Mouse (Mus musculus): ENCODE results near the gene Reep3. TPM values are rescaled to one million over a fixed set of nuclear protein-coding genes. Genes with fewer than 3 reads are reported as not detected.
A peak's percentile ranks its signal among the peaks of the same experiment; 100 is the strongest.

Gene Reep3
- polyA plus RNA-seq, 1 experiment from 2014 or later = 44.9 TPM

GRCm38 (mm10) chr10:67055867-67056856 lies 40.6 kb downstream of the Reep3 start:
- no peak for ATAC-seq (ENCODE audit: low FRiP score)
- H3K27ac ChIP-seq = peak overlapping the region; percentile 60
- no peaks in the 10 kb centered on the region for H3K36me3 ChIP-seq
- H3K4me1 ChIP-seq (replicated peaks) = peaks cover 39% of the 10 kb centered on the region
- 63% methylated on average over 17 of the region's 17 CpGs for WGBS
- H3K9me3 ChIP-seq = no peaks in the 10 kb centered on the region
- H3K4me2 ChIP-seq = no peak overlapping the region
- no peaks in the 10 kb centered on the region for H3K27me3 ChIP-seq
- H3K4me3 ChIP-seq = no peak overlapping the region
- H3K9ac ChIP-seq = no peak overlapping the region

DNA sequence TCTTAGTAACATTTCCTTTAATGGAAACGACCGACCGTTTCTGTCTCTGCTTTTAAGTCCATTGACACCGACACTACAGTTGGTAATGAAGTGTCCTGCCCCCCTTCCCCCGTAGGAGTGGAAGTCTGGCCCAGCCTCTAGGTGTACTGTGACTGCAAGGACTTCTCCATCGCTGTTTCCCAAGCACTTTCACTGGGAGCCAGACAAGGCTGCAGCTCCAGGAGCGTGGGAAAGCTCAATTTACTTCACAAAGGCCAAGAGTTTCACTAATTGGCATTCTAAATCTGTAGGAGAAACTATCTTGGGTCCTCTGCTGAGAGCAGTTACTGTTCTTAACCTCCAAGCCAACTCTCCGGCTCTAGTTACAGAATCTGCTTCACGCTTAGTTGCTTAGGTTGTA lies 43.3 kb downstream of the Reep3 start:
- no peaks in the 10 kb centered on the region for H3K27me3 ChIP-seq
- ATAC-seq (ENCODE audit: low FRiP score) = peak; percentile 74; the same call in 1 of the 2 replicates
- peak overlapping the region; percentile 26 for H3K27ac ChIP-seq
- H3K36me3 ChIP-seq = no peaks in the 10 kb centered on the region
- H3K9me3 ChIP-seq = no peaks in the 10 kb centered on the region
- H3K4me1 ChIP-seq (replicated peaks) = peaks cover 38% of the 10 kb centered on the region
- no peak overlapping the region for H3K4me2 ChIP-seq
- 21% methylated on average over 9 of the region's 9 CpGs for WGBS
- H3K9ac ChIP-seq = no peak overlapping the region
- no peak overlapping the region for H3K4me3 ChIP-seq

GRCm38 (mm10) chr10:67052429-67052828 lies 44.3 kb downstream of the Reep3 start:
- H3K27ac ChIP-seq = peak overlapping the region; percentile 48; the same call in 1 of the 2 replicates
- H3K9me3 ChIP-seq = no peaks in the 10 kb centered on the region
- H3K4me2 ChIP-seq = no peak overlapping the region
- WGBS = 86% methylated on average over 9 of the region's 9 CpGs
- peaks cover 42% of the 10 kb centered on the region for H3K4me1 ChIP-seq (replicated peaks)
- H3K9ac ChIP-seq = no peak overlapping the region
- no peak for ATAC-seq (ENCODE audit: low FRiP score)
- H3K27me3 ChIP-seq = no peaks in the 10 kb centered on the region
- no peaks in the 10 kb centered on the region for H3K36me3 ChIP-seq
- no peak overlapping the region for H3K4me3 ChIP-seq

- Histone ChIP-seq H3K36me3 (no peaks in the 10 kb centered on the region), H3K9me3 (no peaks in the 10 kb centered on the region), H3K4me2 (no peak overlapping the region), H3K9ac (no peak overlapping the region), H3K4me1 (replicated peaks) (peaks cover 43% of the 10 kb centered on the region), H3K4me3 (no peak overlapping the region), H3K27me3 (no peaks in the 10 kb centered on the region), H3K27ac (0 out of 2 replicates have a peak overlapping the region, but pooled peaks have one; percentile 30)
- 77% methylated on average over 5 of the region's 5 CpGs for WGBS
- ATAC-seq (ENCODE audit: low FRiP score) = no peak
Observed at GRCm38 (mm10) chr10:67051466-67051865, 45.3 kb downstream of the Reep3 start.

DNA sequence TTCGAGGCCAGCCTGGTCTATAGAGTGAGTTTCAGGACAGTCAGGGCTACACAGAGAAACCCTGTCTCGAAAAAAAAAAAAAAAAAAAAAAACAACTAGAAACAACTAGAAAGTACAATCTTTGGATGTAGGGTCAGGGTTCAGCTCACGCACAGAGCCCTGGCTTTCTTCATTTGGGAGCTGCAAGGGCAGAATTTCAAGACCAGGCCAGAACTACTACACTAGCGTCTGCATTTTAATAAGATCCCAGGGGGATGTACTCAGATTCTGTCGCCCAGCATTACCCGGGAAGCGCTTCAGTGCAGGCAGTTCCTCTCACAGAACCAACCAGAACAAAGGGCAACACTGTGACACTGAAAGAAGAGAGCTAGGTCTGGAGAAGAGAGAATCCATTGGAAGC lies 46.0 kb downstream of the Reep3 start:
- Histone ChIP-seq H3K27me3 (no peaks in the 10 kb centered on the region), H3K4me2 (no peak overlapping the region), H3K9ac (no peak overlapping the region), H3K9me3 (no peaks in the 10 kb centered on the region), H3K27ac (0 out of 2 replicates have a peak overlapping the region, but pooled peaks have one; percentile 30), H3K4me3 (no peak overlapping the region), H3K4me1 (replicated peaks) (peaks cover 39% of the 10 kb centered on the region), H3K36me3 (no peaks in the 10 kb centered on the region)
- WGBS = 51% methylated on average over 6 of the region's 7 CpGs
- ATAC-seq (ENCODE audit: low FRiP score) = no peak

GRCm38 (mm10) chr10:67049621-67050020 lies 47.1 kb downstream of the Reep3 start:
- Histone ChIP-seq H3K4me1 (replicated peaks) (peaks cover 49% of the 10 kb centered on the region), H3K27ac (no peak overlapping the region), H3K4me3 (no peak overlapping the region), H3K27me3 (no peaks in the 10 kb centered on the region), H3K9me3 (no peaks in the 10 kb centered on the region), H3K36me3 (no peaks in the 10 kb centered on the region), H3K9ac (no peak overlapping the region), H3K4me2 (no peak overlapping the region)
- 90% methylated on average over 7 of the region's 7 CpGs for WGBS
- no peak for ATAC-seq (ENCODE audit: low FRiP score)

DNA sequence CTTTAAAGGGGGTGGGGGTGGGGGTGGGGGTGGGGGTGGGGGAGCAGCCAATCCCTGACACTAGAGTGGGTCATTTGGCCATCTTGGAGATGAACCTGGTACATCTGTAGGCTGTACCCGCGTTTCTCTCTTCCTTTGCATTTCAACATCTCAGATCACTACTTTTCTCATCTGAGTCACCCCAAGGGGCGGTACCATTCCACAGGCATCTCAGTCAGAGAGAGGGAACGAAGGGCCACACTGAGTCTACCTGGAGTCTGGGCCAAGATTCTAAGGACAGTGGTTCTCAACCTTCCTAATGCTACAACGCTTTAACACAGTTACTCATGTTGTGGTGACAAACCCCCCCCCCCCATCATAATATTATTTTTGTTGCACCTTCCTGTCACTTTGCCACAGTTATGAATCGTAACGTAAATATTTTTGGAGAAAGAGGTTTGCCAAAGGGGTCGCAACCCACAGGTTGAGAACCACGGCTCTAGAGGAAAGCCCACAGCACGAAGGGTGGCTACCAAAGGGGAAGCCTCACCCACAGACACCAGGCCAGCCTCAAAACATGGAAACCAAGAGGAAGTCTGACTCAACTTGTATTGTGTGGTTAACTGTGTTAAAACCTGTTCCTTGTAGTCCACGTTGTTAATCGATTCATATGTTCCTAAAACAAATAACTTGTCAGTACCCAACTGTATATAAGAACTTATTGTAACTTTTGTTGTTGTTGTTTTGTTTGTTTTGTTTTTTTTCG lies 47.7 kb downstream of the Reep3 start:
- no peak for ATAC-seq (ENCODE audit: low FRiP score)
- no peak overlapping the region for H3K27ac ChIP-seq
- no peaks in the 10 kb centered on the region for H3K9me3 ChIP-seq
- H3K36me3 ChIP-seq = no peaks in the 10 kb centered on the region
- 93% methylated on average over 13 of the region's 13 CpGs for WGBS
- H3K9ac ChIP-seq = no peak overlapping the region
- H3K4me3 ChIP-seq = no peak overlapping the region
- H3K27me3 ChIP-seq = no peaks in the 10 kb centered on the region
- H3K4me2 ChIP-seq = no peak overlapping the region
- peaks cover 53% of the 10 kb centered on the region for H3K4me1 ChIP-seq (replicated peaks)

DNA sequence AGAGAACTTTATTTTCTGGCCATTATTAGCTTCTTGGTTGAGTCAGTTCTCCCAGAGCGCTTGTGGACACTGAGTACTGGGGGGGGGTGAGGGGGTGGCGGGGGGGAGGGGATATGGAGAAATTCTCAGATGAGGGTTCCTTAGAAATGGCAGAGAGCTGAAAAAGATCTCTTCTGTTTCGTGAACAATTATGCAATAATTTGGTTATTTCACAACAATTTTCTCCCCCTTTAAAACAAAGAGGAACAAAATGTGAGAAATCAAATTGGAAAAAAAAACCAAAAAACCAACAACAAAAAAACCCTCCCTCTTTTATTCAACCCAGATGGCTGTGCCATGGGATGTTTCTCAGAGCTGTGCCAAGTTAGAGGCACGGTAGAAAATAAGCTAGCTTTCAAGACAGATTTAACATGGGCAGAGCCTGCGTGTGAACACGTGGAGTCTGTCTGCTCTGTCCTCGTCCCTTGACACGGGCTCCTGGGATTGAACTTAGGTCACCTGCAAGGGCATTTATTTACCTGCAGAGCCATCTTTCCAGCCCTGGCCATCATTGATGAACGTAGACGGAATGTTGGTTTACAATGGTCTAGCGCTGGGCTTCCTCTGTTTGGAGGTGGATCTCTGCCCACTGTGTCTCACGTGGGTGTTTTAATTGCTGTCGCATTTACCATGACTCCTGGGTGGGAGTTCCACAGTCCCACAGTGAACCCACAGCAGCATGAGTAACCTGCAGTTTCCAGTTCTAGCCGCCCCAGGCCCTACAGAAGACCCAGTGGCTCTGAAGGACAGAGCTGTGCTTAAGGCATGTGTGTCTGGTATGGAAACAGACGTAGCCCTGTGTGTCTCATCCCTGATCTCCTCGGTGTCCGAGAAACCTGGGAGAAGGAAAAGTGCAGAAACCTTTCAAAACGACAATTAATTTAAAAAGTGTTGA lies 48.8 kb downstream of the Reep3 start:
- no peak overlapping the region; the same call in 1 of the 2 replicates for H3K9ac ChIP-seq
- no peak for ATAC-seq (ENCODE audit: low FRiP score)
- no peak overlapping the region for H3K4me3 ChIP-seq
- H3K4me1 ChIP-seq (replicated peaks) = peaks cover 55% of the 10 kb centered on the region
- H3K27ac ChIP-seq = peak overlapping the region; percentile 32; the same call in 1 of the 2 replicates
- H3K27me3 ChIP-seq = no peaks in the 10 kb centered on the region
- no peaks in the 10 kb centered on the region for H3K9me3 ChIP-seq
- no peak overlapping the region for H3K4me2 ChIP-seq
- WGBS = 82% methylated on average over 18 of the region's 18 CpGs
- no peaks in the 10 kb centered on the region for H3K36me3 ChIP-seq

DNA sequence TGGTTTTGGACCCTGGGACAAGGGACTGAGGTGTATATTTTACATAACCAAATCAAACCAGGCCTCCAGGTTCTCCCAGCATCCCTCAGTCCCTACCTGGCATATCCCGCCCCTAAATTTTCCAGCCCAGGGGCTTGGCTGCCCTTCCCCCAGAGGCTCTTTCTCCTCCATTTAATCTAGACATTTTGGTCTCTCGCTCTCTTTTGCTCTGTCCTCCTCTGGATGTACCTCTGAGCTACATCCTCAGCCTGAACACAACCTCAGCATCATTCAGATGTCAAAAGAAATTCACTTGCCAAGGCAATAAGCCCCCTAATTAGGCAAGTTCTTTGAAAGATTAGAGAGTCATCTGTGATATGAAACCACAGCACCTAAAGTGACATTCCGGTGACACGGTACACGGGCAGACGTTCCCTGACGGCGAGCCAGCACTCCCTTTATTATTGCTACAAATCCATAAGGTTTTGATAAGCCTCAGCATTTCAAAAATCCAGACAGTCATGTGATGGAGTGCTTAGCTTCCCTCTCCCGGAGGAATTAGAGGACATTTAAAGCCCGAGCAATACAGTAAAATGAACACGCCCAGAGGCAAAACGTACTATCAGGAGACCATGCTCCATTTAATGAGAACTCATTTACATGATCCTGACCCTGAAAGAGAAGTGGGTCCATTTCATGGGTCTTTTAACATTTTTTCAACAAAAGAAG lies 51.4 kb downstream of the Reep3 start:
- H3K9me3 ChIP-seq = no peaks in the 10 kb centered on the region
- 44% methylated on average over 12 of the region's 12 CpGs for WGBS
- H3K9ac ChIP-seq = no peak overlapping the region
- 0 out of 2 replicates have a peak, but pooled peaks have one; percentile 21 for ATAC-seq (ENCODE audit: low FRiP score)
- no peaks in the 10 kb centered on the region for H3K36me3 ChIP-seq
- H3K4me1 ChIP-seq (replicated peaks) = peaks cover 42% of the 10 kb centered on the region
- no peak overlapping the region for H3K4me3 ChIP-seq
- peak overlapping the region; percentile 79 for H3K27ac ChIP-seq
- peak overlapping the region; percentile 30; the same call in 1 of the 2 replicates for H3K4me2 ChIP-seq
- no peaks in the 10 kb centered on the region for H3K27me3 ChIP-seq

DNA sequence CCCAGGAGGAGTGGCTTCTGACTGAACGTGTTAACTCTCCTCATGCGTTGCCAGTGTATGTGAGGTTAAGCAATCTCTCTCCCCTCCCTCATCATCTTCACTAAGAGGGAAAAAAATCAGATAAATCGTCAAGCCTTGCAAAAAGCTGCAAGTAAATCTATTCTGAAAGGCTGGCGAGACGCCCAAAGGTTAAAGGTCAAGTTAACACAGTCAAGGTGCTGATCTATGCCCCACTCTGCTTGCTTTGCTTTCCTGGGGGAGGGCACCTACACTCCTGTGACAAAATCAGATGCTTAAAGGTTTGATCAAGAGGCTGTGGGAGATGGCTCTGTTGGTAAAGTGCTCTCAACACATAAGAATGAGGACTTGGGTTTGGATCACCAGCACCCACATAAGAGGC lies 52.4 kb downstream of the Reep3 start:
- peak overlapping the region; percentile 79; the same call in 1 of the 2 replicates for H3K27ac ChIP-seq
- no peaks in the 10 kb centered on the region for H3K9me3 ChIP-seq
- H3K9ac ChIP-seq = no peak overlapping the region
- H3K4me2 ChIP-seq = no peak overlapping the region
- WGBS = 66% methylated on average over 5 of the region's 5 CpGs
- H3K36me3 ChIP-seq = no peaks in the 10 kb centered on the region
- ATAC-seq (ENCODE audit: low FRiP score) = no peak
- no peaks in the 10 kb centered on the region for H3K27me3 ChIP-seq
- peaks cover 42% of the 10 kb centered on the region for H3K4me1 ChIP-seq (replicated peaks)
- H3K4me3 ChIP-seq = no peak overlapping the region

DNA sequence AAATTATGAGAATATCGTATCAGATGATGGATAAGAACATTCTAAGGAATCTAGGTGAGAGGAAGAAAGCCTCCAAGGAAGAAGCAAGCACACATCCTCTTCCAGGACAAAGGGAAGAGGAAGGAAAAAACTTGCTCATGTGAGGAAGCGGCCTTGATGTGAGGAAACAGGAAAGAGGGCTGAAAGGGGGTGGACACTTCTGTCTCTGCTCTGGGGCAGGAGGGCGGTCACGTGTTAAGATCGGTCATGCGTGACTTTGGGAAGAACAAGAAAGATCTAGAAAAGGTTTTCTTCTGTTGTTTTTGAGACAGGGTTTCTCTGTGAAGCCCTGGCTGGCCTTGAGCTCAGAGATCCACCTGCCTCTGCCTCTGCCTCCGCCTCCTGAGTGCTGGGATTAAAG lies 53.5 kb downstream of the Reep3 start:
- Histone ChIP-seq H3K36me3 (no peaks in the 10 kb centered on the region), H3K4me1 (replicated peaks) (peaks cover 38% of the 10 kb centered on the region), H3K27me3 (no peaks in the 10 kb centered on the region), H3K9ac (no peak overlapping the region), H3K4me3 (no peak overlapping the region), H3K4me2 (no peak overlapping the region), H3K27ac (no peak overlapping the region), H3K9me3 (no peaks in the 10 kb centered on the region)
- ATAC-seq (ENCODE audit: low FRiP score) = no peak
- 82% methylated on average over 7 of the region's 7 CpGs for WGBS
